Mouse (Mus musculus) small intestine, adult 2 months (tissue): ENCODE measurements at regions not wholly inside any gene's neighbourhood (a gene's known extent, or its start where the extent isn't known, plus 50 kb on each side); places are given as distances from the start of the nearest gene placed in this dataset.

Source experiments
- H3K27ac ChIP-seq: fragments of 200-500 bp; 2 replicates; pipeline ENCODE4 v1.5.1; 2012; ENCODE audit warnings: low read depth, low read length, control low read depth, inconsistent platforms; ENCODE audit not compliant: insufficient read depth
- H3K27me3 ChIP-seq: fragments of 200-500 bp; 2 replicates; pipeline ENCODE4 v1.6.1; 2012; ENCODE audit warnings: mild to moderate bottlenecking, moderate library complexity, low read length, inconsistent platforms; ENCODE audit not compliant: control insufficient read depth, insufficient read depth
- H3K36me3 ChIP-seq: fragments of 200-500 bp; 2 replicates; pipeline ENCODE4 v1.6.1; 2012; ENCODE audit warnings: mild to moderate bottlenecking, low read length, control low read depth, inconsistent platforms; ENCODE audit not compliant: control insufficient read depth, insufficient read depth
- H3K4me1 ChIP-seq: fragments of 200-500 bp; 2 replicates; pipeline ENCODE4 v1.6.1; 2012; ENCODE audit warnings: low read length, inconsistent platforms, mixed read lengths; ENCODE audit not compliant: control insufficient read depth, insufficient read depth, insufficient read length
- H3K4me3 ChIP-seq: fragments of 200-500 bp; 2 replicates; pipeline ENCODE4 v1.5.1; 2012; ENCODE audit warnings: low read depth, mild to moderate bottlenecking, control low read depth, inconsistent platforms, low read length, moderate library complexity
- CTCF ChIP-seq: fragments of 200-500 bp; IDR thresholded peaks from 2 replicates; pipeline ENCODE4 v1.5.1; 2012; ENCODE audit warnings: low read depth, mild to moderate bottlenecking, control low read depth, inconsistent platforms, low read length, moderate library complexity, mixed read lengths; ENCODE audit not compliant: insufficient replicate concordance, insufficient read length; ENCODE audit errors: extremely low read depth
- POLR2A ChIP-seq: fragments of 200-500 bp; IDR thresholded peaks from 2 replicates; pipeline ENCODE4 v1.6.1; 2012; ENCODE audit warnings: low read depth, mild to moderate bottlenecking, control low read depth, inconsistent platforms, low read length, moderate library complexity
- WGBS: fragments of 180-500 bp; shearing (Covaris S2); methylation state at CpG from one replicate; pipeline ENCODE4 v1.1.7; 2018; 5-methylcytosine and 5-hydroxymethylcytosine counted together

DNA sequence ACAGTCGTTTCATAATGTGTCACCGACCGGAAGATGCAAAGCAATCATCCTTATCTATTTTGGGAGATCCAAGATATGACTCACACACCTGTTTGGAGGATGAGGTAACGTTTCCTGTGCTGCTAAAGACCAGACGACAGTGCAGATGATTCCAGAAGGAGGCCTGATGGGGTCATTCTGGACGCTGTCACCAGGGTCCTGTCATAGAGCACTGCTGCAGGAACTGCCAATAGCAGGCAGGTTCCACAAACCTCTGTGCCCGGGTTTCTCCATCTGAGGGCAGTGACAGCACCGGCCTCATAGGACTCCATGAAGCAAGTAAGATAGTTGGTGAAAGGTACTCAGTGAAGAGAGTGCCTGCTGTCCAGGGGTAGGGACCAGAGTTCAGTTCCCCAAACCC, 182.9 kb upstream of the Agap1 start:
- Histone ChIP-seq H3K36me3 (no peaks in the 10 kb centered on the region), H3K27ac (no peak overlapping the region), H3K4me3 (no peak overlapping the region), H3K27me3 (no peaks in the 10 kb centered on the region), H3K4me1 (no peaks in the 10 kb centered on the region)
- 23% methylated on average over 8 of the region's 8 CpGs for WGBS
- no peak for TF ChIP-seq POLR2A
- no peak for TF ChIP-seq CTCF

DNA sequence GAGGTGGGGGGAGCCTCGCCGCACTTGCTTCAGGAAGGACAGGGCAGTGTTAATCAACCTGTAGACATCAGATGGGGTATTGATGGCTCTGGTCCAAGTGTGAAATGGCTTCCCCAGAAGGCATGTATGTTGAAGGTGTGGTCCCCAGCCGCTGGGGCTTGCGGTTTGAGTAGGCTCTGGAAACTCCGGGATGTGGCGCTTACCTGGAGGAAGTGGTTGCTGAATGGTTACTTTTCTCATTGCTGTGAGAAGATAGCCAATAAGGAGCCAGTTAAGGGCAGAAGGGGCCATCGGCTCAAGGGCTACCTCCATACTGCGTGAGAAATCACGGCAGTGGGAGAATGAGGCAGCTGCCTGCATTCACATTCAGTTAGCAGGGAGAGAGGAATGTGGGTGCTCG, 181.6 kb upstream of the Agap1 start:
- Histone ChIP-seq H3K27me3 (no peaks in the 10 kb centered on the region), H3K27ac (no peak overlapping the region), H3K4me3 (peak overlapping the region; percentile 11; the same call in 1 of the 2 replicates), H3K36me3 (no peaks in the 10 kb centered on the region), H3K4me1 (no peaks in the 10 kb centered on the region)
- no peak for TF ChIP-seq POLR2A
- no peak for TF ChIP-seq CTCF
- WGBS, result 51% methylated on average over 10 of the region's 10 CpGs

DNA sequence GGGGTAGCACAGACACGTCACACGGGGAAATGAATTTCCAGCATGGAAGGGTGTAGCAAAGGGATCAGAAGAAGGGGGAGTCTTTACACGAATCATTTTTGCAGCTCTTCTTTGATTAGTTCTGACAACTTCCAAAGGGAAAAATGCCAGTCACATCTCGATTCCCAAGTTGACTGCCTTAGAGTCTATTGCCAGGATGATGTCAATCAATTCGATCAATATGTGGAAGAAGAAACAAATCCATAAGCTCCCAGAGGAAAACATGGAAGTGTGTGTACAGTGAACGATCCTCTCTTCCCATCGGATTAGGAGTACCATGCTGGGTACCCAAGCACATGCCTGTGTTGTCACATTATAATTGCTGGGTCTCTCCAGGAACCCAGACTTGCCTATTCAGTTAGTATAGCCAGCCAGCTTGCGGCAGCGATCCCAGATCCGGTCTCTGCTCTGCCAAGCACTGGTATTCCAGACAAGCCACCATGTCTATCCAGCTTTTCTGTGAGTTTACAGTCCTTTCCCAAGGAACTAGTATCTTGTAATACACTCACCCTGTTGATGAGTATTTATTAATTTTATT, 180.7 kb upstream of the Agap1 start:
- 92% methylated on average over 10 of the region's 10 CpGs for WGBS
- TF ChIP-seq POLR2A, result no peak
- TF ChIP-seq CTCF, result no peak
- no peaks in the 10 kb centered on the region for H3K27me3 ChIP-seq
- H3K36me3 ChIP-seq, result no peaks in the 10 kb centered on the region
- H3K4me1 ChIP-seq, result no peaks in the 10 kb centered on the region
- no peak overlapping the region for H3K27ac ChIP-seq
- no peak overlapping the region for H3K4me3 ChIP-seq

DNA sequence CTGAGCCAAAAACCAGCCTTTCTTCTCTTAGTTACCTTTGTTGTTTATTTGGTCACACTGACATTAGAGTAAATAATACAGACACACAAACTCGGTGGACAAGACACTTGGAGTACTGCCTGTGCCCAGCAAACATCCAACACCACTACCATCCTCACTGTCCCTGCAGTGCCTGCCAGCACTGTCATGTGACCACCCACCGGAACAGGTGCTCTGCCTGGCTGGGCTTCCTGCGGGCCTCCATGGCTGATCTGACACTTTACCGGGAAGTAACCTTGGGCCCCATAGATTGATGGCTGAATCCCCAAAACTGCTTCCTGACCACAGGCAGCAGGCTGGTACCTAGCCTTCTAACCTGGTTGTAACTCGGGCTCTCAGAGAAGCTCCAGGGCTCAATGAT, 175.2 kb upstream of the Agap1 start:
- Histone ChIP-seq H3K27me3 (no peaks in the 10 kb centered on the region), H3K4me1 (no peaks in the 10 kb centered on the region), H3K27ac (no peak overlapping the region), H3K4me3 (no peak overlapping the region), H3K36me3 (no peaks in the 10 kb centered on the region)
- TF ChIP-seq CTCF (no peak), POLR2A (no peak)
- WGBS, result 41% methylated on average over 5 of the region's 5 CpGs

DNA sequence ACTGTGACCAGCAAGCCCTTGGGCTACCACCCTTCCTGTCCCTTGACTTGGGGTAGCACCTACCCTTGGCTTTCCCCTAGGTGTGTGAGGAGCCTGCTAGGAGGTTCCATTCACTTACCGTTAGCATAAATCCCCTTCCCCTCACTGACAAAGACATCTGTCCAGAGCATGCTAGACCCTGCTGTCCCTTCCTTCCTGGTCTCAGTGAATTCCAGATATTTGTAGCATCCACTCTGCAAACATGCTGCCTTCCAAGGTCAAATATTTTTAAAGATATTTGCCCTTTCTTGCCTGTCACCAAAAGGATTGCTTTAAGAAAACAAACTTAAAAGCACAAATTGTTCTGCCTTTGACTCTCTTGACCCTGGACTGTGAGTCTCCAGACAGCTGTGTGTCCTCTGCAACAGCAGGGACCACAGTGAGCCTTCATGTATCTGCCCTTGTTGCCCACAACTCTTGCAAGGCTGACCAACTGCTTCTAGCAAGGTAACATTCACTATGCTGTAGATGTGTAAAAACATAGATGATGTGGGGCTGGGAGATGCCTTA, 173.4 kb upstream of the Agap1 start:
- Histone ChIP-seq H3K4me1 (no peaks in the 10 kb centered on the region), H3K36me3 (no peaks in the 10 kb centered on the region), H3K27ac (no peak overlapping the region), H3K4me3 (no peak overlapping the region), H3K27me3 (no peaks in the 10 kb centered on the region)
- 70% methylated on average over 1 of the region's 1 CpGs for WGBS
- TF ChIP-seq CTCF (no peak), POLR2A (no peak)

DNA sequence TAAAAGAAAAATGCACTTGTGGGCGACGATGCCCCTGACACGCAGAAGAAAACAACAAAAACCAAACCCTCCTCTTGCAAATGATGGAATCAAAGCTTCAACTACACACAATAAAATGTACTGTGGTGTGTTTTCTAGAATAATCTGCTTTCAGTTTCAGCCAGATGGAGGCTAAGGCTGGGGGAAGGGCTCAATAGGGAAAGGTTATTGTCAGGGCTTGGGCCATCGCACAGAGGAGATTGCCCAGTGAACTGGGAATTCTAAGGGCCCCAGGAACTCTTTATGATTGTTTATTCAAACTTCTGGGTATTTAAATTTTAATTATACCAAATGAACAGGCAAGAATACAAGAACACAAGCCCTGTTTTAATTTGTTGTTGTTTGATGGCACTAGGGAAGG, 169.6 kb upstream of the Agap1 start:
- Histone ChIP-seq H3K27me3 (no peaks in the 10 kb centered on the region), H3K4me1 (no peaks in the 10 kb centered on the region), H3K4me3 (no peak overlapping the region), H3K36me3 (no peaks in the 10 kb centered on the region), H3K27ac (no peak overlapping the region)
- WGBS, result 60% methylated on average over 4 of the region's 4 CpGs
- no peak for TF ChIP-seq CTCF
- no peak for TF ChIP-seq POLR2A

DNA sequence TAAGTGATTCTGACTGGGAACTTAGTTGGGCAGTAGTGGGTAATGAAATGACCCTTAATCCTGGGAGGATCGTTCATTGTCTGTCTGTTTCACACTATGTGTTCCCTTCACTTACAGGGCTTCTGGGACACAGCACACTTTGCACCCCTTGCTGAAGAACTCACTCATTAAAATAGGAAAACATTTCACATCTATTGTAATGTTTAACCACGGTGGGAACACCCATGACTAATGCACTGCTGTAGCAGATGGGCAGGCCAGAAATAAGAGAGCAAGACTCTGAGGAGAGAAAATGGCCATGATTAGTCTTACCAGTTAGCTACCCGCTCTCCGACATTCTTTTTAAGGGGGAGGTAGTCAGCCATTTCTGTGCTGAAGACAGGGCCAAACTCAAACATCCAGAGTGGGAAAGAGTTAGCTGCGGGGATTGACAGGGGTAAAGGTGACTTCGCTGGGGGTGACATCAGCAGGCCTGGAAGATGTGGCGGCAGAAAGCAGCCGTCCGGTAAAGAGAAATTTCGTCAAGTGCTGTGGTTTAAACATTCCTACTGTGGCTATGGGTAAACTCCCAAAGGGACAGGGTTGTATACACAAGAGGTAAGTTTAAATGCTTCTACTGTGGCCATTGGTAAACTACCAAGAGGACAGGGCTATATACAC, 167.3 kb upstream of the Agap1 start:
- Histone ChIP-seq H3K27ac (no peak overlapping the region), H3K36me3 (no peaks in the 10 kb centered on the region), H3K4me3 (no peak overlapping the region), H3K4me1 (no peaks in the 10 kb centered on the region), H3K27me3 (no peaks in the 10 kb centered on the region)
- WGBS, result 81% methylated on average over 10 of the region's 10 CpGs
- TF ChIP-seq POLR2A, result no peak
- TF ChIP-seq CTCF, result no peak
